Mouse (Mus musculus) liver, embryonic 14.5 days (tissue): ENCODE measurements around the gene Gm49361. TPM values are rescaled to one million over a fixed set of nuclear protein-coding genes. Genes with fewer than 3 reads are reported as not detected.
A peak's percentile ranks its signal among the peaks of the same experiment; 100 is the strongest.

Experiments
- ATAC-seq: fragments of 200-750 bp; cut with Nextera tagmentation; 2 replicates; pipeline ENCODE4 v1.8.0; 2017; ENCODE audit warnings: moderate number of reproducible peaks, mild to moderate bottlenecking, moderate library complexity; ENCODE audit not compliant: insufficient read depth
- DNase-seq, 3 experiments: peaks; one replicate each; pipeline ENCODE4 v3.0.0-alpha.2; 2012 to 2013; ENCODE audit warnings: low read depth in 3 of 3, low spot score in 3 of 3
- H3K27ac ChIP-seq: fragments of 300-500 bp; sonication (generic); 2 replicates; pipeline ENCODE4 v1.5.1; 2014; ENCODE audit warnings: moderate library complexity, mild to moderate bottlenecking, control low read depth, inconsistent platforms
- H3K27me3 ChIP-seq: fragments of 300-500 bp; sonication (generic); 2 replicates; pipeline ENCODE4 v1.6.1; 2014; ENCODE audit warnings: mild to moderate bottlenecking, low read length, moderate library complexity; ENCODE audit not compliant: control insufficient read depth, insufficient read depth
- H3K36me3 ChIP-seq: fragments of 300-500 bp; sonication (generic); replicated peaks from 2 replicates; pipeline ENCODE4 v1.6.1; 2014; ENCODE audit warnings: low read depth; ENCODE audit not compliant: control insufficient read depth, insufficient read depth
- H3K4me1 ChIP-seq, 2 experiments: fragments of 200-500 bp in 1 of 2; fragments of 300-500 bp in 1 of 2; sonication (generic) in 1 of 2; replicated peaks; 2 replicates each; pipeline ENCODE4 v1.6.1; 2012 to 2014; ENCODE audit warnings: antibody characterized with exemption in 1 of 2, inconsistent platforms in 1 of 2, low read length in 1 of 2; ENCODE audit not compliant: control insufficient read depth in 2 of 2, insufficient read depth in 2 of 2
- H3K4me2 ChIP-seq: fragments of 300-500 bp; sonication (generic); 2 replicates; pipeline ENCODE4 v1.6.1; 2014; ENCODE audit warnings: low read depth, mild to moderate bottlenecking, control low read depth, moderate library complexity
- H3K4me3 ChIP-seq, 2 experiments: fragments of 200-500 bp in 1 of 2; fragments of 300-500 bp in 1 of 2; sonication (generic) in 1 of 2; 2 replicates each; pipeline ENCODE4 v1.5.1; 2012 to 2014; ENCODE audit warnings: low read depth in 2 of 2, low read length in 2 of 2, mild to moderate bottlenecking in 2 of 2, control low read depth in 1 of 2, inconsistent platforms in 1 of 2, moderate library complexity in 1 of 2; ENCODE audit not compliant: insufficient read depth in 1 of 2
- H3K9ac ChIP-seq: fragments of 300-500 bp; sonication (generic); replicated peaks from 2 replicates; pipeline ENCODE4 v1.6.1; 2014; ENCODE audit warnings: mild to moderate bottlenecking, control low read depth, moderate library complexity
- H3K9me3 ChIP-seq: fragments of 300-500 bp; sonication (generic); 2 replicates; pipeline ENCODE4 v1.6.1; 2016; ENCODE audit warnings: low read length, mixed read lengths; ENCODE audit not compliant: control insufficient read depth
- CTCF ChIP-seq: IDR thresholded peaks from 2 replicates; pipeline ENCODE4 v1.5.1; 2016; ENCODE audit warnings: antibody characterized with exemption, low read depth, control low read depth
- EP300 ChIP-seq: IDR thresholded peaks from 2 replicates; pipeline ENCODE4 v1.6.1; 2016; ENCODE audit warnings: antibody characterized with exemption, low read depth
- WGBS: fragments of 180-500 bp; shearing (Covaris S2); extraction: QIAGEN DNeasy Blood & Tissue Kit; methylation state at CpG from one replicate; pipeline ENCODE4 v1.1.7; 2014; ENCODE audit not compliant: insufficient replicate concordance; 5-methylcytosine and 5-hydroxymethylcytosine counted together
- polyA plus RNA-seq, 2 experiments: library from polyadenylated mRNA; depleted of rRNA in 1 of 2; stranded (reverse) in 1 of 2; unstranded in 1 of 2; fragments of >200 nt; fragmentation: Nextera tagmentation in 1 of 2; extraction: Ambion mirVana in 1 of 2; gene quantifications; 2 replicates each; pipeline versions ENCODE4 v1.2.1 to v1.2.3; 2012 to 2014

The Gm49361 gene
- polyA plus RNA-seq, 2 experiments = not detected

DNA sequence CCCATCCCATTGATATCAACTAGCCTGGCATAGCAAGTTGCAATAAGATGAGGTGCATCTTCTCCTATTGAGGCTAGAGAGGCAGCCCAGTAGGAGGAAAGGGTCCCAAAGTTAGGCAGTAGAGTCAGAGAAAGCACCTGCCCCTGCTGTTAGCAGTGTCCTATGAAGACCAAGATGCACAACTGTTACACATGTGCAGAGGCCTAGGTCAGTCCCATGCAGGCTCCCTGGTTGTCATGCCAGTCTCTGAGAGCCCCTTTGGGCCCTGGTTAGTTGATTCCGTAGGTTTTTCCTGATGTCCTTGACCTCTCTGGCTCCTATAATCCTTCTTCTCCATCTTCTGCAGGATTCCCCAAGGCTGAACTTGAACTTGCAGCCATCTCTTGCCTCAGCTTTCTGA lies 66.4 kb downstream of the Gm49361 start:
- H3K4me1 ChIP-seq = no peaks in the 10 kb centered on the region
- no peak overlapping the region for H3K4me2 ChIP-seq
- ATAC-seq (no peak), DNase-seq (no peak)
- no peak overlapping the region for H3K9ac ChIP-seq
- no peaks in the 10 kb centered on the region for H3K36me3 ChIP-seq
- no peaks in the 10 kb centered on the region for H3K9me3 ChIP-seq
- 19% methylated on average over 1 of the region's 1 CpGs for WGBS
- no peak overlapping the region for H3K27ac ChIP-seq
- H3K27me3 ChIP-seq = no peaks in the 10 kb centered on the region
- no peak for TF ChIP-seq EP300
- H3K4me3 ChIP-seq = no peak overlapping the region

DNA sequence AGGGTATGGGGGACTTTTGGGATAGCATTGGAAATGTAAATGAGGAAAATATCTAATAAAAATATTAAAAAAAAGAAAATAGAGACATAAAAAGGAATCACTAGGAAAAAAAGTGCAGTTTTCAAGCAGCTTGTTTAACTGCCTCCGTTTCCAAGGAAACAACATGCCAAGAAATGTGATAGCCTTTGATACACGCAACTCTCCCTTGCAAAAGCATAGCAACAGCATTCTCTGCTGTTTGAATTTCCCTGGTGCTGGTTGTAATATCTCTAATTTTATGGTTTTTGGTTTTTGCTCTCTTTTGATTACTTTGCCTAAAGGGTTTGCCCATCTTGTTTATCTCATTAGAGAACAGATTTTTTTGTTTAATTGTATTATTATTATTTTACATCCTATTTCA lies 70.4 kb downstream of the Gm49361 start:
- no peak for DNase-seq
- 62% methylated on average over 2 of the region's 2 CpGs for WGBS
- Histone ChIP-seq H3K4me2 (no peak overlapping the region), H3K4me1 (no peaks in the 10 kb centered on the region), H3K9ac (no peak overlapping the region), H3K27me3 (no peaks in the 10 kb centered on the region), H3K4me3 (no peak overlapping the region), H3K9me3 (no peaks in the 10 kb centered on the region), H3K27ac (no peak overlapping the region), H3K36me3 (no peaks in the 10 kb centered on the region)
- no peak for TF ChIP-seq EP300
- no peak for TF ChIP-seq CTCF
- ATAC-seq = no peak

DNA sequence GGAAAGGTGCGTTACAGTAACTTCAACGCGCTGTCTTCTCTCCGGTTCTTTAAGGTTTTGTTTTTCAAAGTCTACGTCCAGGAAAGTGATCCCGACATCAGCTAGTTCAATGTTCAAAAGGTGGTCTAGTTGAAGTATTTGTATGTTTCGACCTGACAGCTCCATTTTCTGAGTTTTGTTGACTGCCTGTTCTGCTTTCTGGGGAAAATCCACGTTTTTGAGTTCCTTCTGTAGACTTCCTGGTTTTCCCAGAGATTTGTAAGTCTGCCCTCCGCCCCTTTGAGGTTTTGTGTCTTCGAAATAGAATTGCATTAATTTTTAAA lies 80.3 kb downstream of the Gm49361 start:
- Histone ChIP-seq H3K36me3 (no peaks in the 10 kb centered on the region), H3K4me2 (peak overlapping the region; percentile 66), H3K9ac (peak overlapping the region; percentile 72), H3K27ac (peak overlapping the region; percentile 79), H3K27me3 (no peaks in the 10 kb centered on the region), H3K9me3 (no peaks in the 10 kb centered on the region), H3K4me1 (peaks cover 9% of the 10 kb centered on the region in 2 experiments), H3K4me3 (peak overlapping the region; percentile 82 to 97)
- DNase-seq = no peak
- ATAC-seq = no peak
- WGBS = 4% methylated on average over 10 of the region's 10 CpGs
- no peak for TF ChIP-seq CTCF
- no peak for TF ChIP-seq EP300

DNA sequence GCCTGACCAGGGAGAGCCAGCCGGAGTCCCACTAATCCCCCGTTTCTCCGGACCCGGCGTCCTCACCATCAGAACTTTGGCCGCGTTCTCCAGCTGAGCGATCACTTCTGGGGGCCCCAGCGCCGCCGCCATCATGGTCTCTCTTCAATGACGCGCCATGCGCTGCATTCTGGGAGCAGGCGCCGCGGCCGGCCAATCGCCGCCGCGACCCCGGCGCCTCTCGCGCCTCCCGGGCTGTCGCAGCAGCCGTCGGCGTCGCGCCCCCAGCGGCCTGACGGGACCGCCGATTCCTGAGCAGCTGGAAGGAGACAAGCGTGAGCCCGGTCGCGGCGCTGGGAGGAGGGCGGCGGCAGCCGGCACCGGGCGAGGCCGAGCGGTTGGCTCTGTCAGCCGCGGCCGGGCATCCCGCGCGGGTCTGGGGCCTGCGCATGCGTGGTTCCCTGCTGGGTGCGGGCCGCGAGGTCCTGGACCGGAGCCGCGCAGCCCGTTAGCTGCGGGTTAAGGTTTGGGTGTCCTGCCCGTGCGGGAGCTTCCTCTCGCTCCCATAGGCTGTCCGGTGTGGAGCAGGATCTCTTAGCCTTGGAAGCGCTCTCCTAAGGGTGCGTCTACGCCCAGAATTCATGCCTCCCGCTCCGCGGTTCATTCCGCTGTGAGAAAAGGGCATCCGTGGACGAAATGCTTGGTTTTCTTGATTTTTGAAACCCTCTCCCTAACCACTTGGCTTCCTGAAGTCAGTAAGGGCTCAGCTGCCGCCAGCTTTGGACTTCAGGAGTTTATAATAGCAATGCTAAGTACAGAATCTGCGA lies 80.9 kb downstream of the Gm49361 start, which contains the start of gene Xpo4:
Xpo4 (minus strand) TSS at position 609 of the 806 bp plus-strand sequence.
- Histone ChIP-seq H3K4me1 (peaks cover 9% of the 10 kb centered on the region in 2 experiments), H3K36me3 (no peaks in the 10 kb centered on the region), H3K9ac (peak within 1 kb of the TSS; percentile 72), H3K27me3 (no peaks in the 10 kb centered on the region), H3K27ac (peak within 1 kb of the TSS; percentile 79), H3K9me3 (no peaks in the 10 kb centered on the region), H3K4me2 (peak within 1 kb of the TSS; percentile 66), H3K4me3 (peak within 1 kb of the TSS; percentile 82 to 97)
- peak; percentile 92 for ATAC-seq
- DNase-seq = peak; percentile 72 to 75 (median 75)
- no peak for TF ChIP-seq EP300
- TF ChIP-seq CTCF = peak; percentile 40; the same call in 1 of the 2 replicates
- WGBS = under 1% methylated on average over 80 of the region's 80 CpGs

DNA sequence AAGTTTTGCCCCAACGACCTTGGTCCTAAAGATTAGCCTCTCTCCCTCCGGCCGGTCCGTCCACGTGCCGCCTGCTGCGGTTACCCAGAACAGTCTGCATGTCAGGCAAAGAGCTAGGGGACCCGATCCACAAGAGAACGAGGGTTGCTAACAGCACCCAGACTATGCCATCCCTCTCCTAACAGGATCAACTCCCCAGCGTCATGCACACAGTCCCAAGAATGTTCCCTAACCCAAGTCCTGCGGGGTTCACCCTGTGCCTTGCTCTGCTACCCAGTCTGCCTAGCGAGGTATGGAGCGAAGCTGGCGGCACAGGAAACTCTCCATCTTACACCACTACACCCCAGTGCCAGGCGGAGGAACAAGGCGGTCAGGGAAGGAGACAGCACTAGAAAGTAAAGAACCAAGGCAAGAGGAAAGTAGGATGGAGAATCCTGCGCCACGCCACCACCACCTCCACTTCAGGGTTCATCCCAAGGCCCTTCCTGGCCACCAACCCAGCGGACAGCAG lies 81.5 kb downstream of the Gm49361 start:
- peaks cover 9% of the 10 kb centered on the region in 2 experiments for H3K4me1 ChIP-seq
- WGBS = 0% methylated on average over 19 of the region's 19 CpGs
- H3K4me2 ChIP-seq = peak overlapping the region; percentile 66
- no peaks in the 10 kb centered on the region for H3K9me3 ChIP-seq
- H3K9ac ChIP-seq = peak overlapping the region; percentile 72
- no peaks in the 10 kb centered on the region for H3K36me3 ChIP-seq
- H3K27me3 ChIP-seq = no peaks in the 10 kb centered on the region
- peak overlapping the region; percentile 79 for H3K27ac ChIP-seq
- TF ChIP-seq CTCF = no peak
- no peak for TF ChIP-seq EP300
- ATAC-seq (peak; percentile 60), DNase-seq (peak in 2 of 3 experiments; percentile 22 to 37)
- peak overlapping the region; percentile 82 to 97 for H3K4me3 ChIP-seq
